Mouse (Mus musculus): ENCODE results near the gene Vps53. TPM values are rescaled to one million over a fixed set of nuclear protein-coding genes. Genes with fewer than 3 reads are reported as not detected.

Vps53 gene
- 30.8 and 31.5 TPM in 2 replicates for polyA plus RNA-seq (2014; fragmentation: Nextera tagmentation; extraction: Ambion mirVana)

DNA sequence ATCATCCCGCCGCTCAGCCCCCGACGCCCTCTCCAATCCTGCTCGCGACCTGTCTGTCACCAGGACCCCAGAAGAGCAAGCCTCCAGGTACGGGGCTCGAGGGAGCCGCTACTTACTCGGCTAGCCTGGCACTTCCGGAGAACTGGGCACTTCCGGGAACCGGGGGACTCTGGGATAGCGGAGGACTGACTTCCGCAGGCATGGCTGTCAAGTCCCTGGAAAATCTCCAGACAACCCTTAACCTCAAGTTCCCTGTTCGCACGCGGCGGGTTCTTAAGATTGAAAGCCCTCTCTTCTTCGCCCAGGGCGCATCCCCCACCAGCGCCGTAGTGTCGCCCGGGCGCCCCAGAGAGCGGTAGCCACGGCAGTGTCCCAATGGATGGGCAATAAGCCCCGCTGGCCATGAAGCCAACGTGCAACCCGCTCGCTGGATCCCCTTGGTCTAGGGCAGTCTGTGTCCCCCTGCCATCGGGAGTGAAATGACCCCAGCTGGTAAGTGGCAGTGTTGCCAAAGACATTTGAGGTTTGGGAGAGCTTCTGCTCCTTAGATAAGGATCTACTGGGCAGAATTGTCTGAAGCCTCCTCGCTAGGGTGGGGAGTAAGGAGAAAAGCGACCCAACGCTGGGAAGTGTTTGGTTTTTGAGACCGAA lies at the start of gene Vps53, which contains the start of gene Fam57a:
TSS of gene Vps53 (minus strand) at position 153 of the 651 bp plus-strand sequence.
TSS of gene Fam57a (plus strand) at position 177 of the 651 bp plus-strand sequence.
- H3K4me2 ChIP-seq, result peak within 1 kb of the TSS; percentile 85
- H3K4me1 ChIP-seq (replicated peaks; ENCODE audit: control insufficient read depth, insufficient read depth, low read length), result peaks cover 5% of the 10 kb centered on the region; the same call in 1 of the 2 replicates
- under 1% methylated on average over 37 of the region's 37 CpGs for WGBS
- H3K9me3 ChIP-seq (ENCODE audit: control insufficient read depth, low read length), result no peaks in the 10 kb centered on the region
- peak; percentile 92 for ATAC-seq (replicated peaks; ENCODE audit: low FRiP score)
- no peaks in the 10 kb centered on the region for H3K27me3 ChIP-seq (replicated peaks; ENCODE audit: control insufficient read depth, insufficient read depth, low read length)
- peak within 1 kb of the TSS; percentile 53 for H3K27ac ChIP-seq (ENCODE audit: low read depth, low read length)
- H3K4me3 ChIP-seq (ENCODE audit: low read depth, low read length), result peak within 1 kb of the TSS; percentile 84
- peak; percentile 91 for DNase-seq (ENCODE audit: low spot score)
- H3K9ac ChIP-seq (ENCODE audit: low read depth, low read length), result peak within 1 kb of the TSS; percentile 86
- H3K36me3 ChIP-seq (ENCODE audit: control insufficient read depth, insufficient read depth, low read length), result no peaks in the 10 kb centered on the region

DNA sequence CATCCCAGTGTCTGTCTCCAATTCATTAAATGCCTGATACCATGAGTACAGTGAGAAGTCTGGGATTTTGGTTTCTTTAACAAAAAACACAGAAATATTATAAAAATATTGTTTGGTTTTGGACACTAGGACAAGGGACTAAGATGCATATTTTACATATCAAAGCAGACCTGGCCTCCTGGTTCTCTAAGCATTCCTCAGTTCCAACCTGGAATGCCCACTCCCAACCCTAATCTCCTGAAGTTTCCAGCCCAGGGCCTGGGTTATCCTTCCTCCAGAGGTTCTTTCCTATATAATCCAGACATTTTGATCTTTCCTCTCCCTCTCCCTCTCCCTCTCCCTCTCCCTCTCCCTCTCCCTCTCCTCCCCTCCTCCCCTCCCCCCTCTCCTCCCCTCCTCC lies 45.6 kb upstream of the Vps53 start:
- Histone ChIP-seq H3K36me3 (ENCODE audit: control insufficient read depth, insufficient read depth, low read length) (peaks cover 11% of the 10 kb centered on the region; the same call in 1 of the 2 replicates), H3K27me3 (replicated peaks; ENCODE audit: control insufficient read depth, insufficient read depth, low read length) (no peaks in the 10 kb centered on the region), H3K9ac (ENCODE audit: low read depth, low read length) (no peak overlapping the region), H3K4me3 (ENCODE audit: low read depth, low read length) (no peak overlapping the region), H3K4me1 (replicated peaks; ENCODE audit: control insufficient read depth, insufficient read depth, low read length) (no peaks in the 10 kb centered on the region), H3K4me2 (no peak overlapping the region), H3K9me3 (ENCODE audit: control insufficient read depth, low read length) (no peaks in the 10 kb centered on the region), H3K27ac (ENCODE audit: low read depth, low read length) (no peak overlapping the region)
- ATAC-seq (replicated peaks; ENCODE audit: low FRiP score) (no peak), DNase-seq (ENCODE audit: low spot score) (no peak)

DNA sequence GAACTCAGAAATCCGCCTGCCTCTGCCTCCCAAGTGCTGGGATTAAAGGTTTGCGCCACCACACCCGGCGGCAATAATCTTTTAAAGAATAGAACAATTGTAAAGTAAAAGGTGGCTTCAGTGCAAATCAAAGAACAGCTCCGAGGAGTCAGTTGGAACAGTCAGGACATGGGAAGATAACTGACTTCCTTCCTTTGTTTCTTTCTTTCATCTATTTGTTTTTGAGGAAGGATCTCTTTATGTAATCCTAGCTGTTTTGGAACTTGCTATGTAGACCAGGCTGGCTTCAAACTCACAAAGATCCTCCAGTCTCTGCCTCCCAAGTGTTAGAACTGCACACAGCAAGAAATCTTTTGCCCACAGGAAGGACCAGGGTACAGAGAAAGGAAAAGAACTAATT lies 45.2 kb upstream of the Vps53 start:
- Histone ChIP-seq H3K27ac (ENCODE audit: low read depth, low read length) (no peak overlapping the region), H3K9ac (ENCODE audit: low read depth, low read length) (no peak overlapping the region), H3K4me1 (replicated peaks; ENCODE audit: control insufficient read depth, insufficient read depth, low read length) (no peaks in the 10 kb centered on the region), H3K4me3 (ENCODE audit: low read depth, low read length) (no peak overlapping the region), H3K9me3 (ENCODE audit: control insufficient read depth, low read length) (no peaks in the 10 kb centered on the region), H3K4me2 (no peak overlapping the region), H3K27me3 (replicated peaks; ENCODE audit: control insufficient read depth, insufficient read depth, low read length) (no peaks in the 10 kb centered on the region), H3K36me3 (ENCODE audit: control insufficient read depth, insufficient read depth, low read length) (peaks cover 13% of the 10 kb centered on the region; the same call in 1 of the 2 replicates)
- ATAC-seq (replicated peaks; ENCODE audit: low FRiP score) (no peak), DNase-seq (ENCODE audit: low spot score) (no peak)
- WGBS, result 92% methylated on average over 5 of the region's 5 CpGs

DNA sequence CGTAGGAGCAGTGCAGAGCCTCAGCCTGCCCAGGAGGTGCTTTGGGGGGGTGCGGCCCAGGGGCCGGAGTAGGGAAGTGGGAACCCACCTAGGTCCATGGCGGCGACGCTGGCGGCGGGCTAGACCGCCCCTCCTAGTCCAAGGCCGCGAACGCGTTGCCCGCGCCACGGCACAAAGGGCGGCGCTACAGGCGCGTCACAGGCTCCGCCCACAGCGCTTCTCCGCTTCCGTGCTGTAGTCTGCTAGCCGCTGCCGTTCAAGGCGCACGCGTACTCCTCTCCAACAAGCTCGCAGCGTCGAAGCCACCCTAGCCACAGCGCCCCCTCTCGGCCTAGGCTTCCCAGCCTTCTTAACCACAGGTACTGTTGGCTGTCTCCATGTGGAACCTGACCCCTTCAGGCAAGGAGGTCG lies 37.9 kb upstream of the Vps53 start, which contains the start of the genes Dbil5 and Gemin4:
TSS of gene Dbil5 (plus strand) at position 219 of the 411 bp plus-strand sequence.
TSS of gene Gemin4 (minus strand) at position 275 of the 411 bp plus-strand sequence.
- ATAC-seq (replicated peaks; ENCODE audit: low FRiP score) (peak; percentile 98), DNase-seq (ENCODE audit: low spot score) (peak; percentile 96)
- Histone ChIP-seq H3K4me1 (replicated peaks; ENCODE audit: control insufficient read depth, insufficient read depth, low read length) (peaks cover 14% of the 10 kb centered on the region), H3K27ac (ENCODE audit: low read depth, low read length) (peak within 1 kb of the TSS; percentile 64), H3K4me2 (peak within 1 kb of the TSS; percentile 84), H3K36me3 (ENCODE audit: control insufficient read depth, insufficient read depth, low read length) (peaks cover 27% of the 10 kb centered on the region; the same call in 1 of the 2 replicates), H3K4me3 (ENCODE audit: low read depth, low read length) (peak within 1 kb of the TSS; percentile 68), H3K9ac (ENCODE audit: low read depth, low read length) (peak within 1 kb of the TSS; percentile 89), H3K9me3 (ENCODE audit: control insufficient read depth, low read length) (no peaks in the 10 kb centered on the region), H3K27me3 (replicated peaks; ENCODE audit: control insufficient read depth, insufficient read depth, low read length) (no peaks in the 10 kb centered on the region)
- under 1% methylated on average over 35 of the region's 35 CpGs for WGBS

DNA sequence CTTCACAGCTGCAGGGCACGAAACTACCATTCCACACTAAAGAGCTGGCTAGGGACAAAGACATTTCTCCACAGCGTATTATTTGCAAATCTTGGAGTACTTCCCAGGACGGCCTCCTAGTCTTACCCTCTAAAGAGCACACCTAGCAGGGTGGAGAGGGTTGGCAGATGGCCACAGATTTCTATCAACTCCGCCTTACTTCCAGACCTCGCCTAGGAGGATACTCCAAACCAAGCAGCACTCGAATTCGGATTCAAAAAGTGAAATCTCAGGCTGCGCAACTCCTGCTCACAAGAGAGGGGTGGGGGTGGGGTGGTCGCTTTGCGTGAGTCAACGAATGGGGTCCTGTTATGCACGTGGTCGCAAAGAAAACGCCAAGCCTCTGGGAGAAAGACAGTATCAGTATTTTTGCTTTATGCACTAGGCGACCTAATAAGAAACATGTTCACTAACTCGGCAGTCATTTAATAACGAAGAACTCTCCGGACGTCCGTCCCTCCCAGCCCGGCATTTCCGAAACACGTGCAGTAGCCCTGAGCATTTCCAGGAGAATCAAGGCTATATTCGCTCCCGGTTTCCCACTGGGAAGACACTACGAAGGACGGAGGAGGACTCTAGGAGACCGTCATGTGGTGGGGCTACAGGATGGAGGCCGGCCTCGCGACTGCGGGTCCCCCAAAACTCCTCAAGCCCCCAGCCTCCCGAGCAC lies 37.4 kb upstream of the Vps53 start:
- Histone ChIP-seq H3K9me3 (ENCODE audit: control insufficient read depth, low read length) (no peaks in the 10 kb centered on the region), H3K4me1 (replicated peaks; ENCODE audit: control insufficient read depth, insufficient read depth, low read length) (peaks cover 14% of the 10 kb centered on the region), H3K36me3 (ENCODE audit: control insufficient read depth, insufficient read depth, low read length) (peaks cover 25% of the 10 kb centered on the region; the same call in 1 of the 2 replicates), H3K27ac (ENCODE audit: low read depth, low read length) (peak overlapping the region; percentile 64), H3K4me2 (peak overlapping the region; percentile 84), H3K9ac (ENCODE audit: low read depth, low read length) (peak overlapping the region; percentile 89), H3K27me3 (replicated peaks; ENCODE audit: control insufficient read depth, insufficient read depth, low read length) (no peaks in the 10 kb centered on the region), H3K4me3 (ENCODE audit: low read depth, low read length) (peak overlapping the region; percentile 68)
- WGBS, result 3% methylated on average over 33 of the region's 33 CpGs
- DNase-seq (ENCODE audit: low spot score), result peak; percentile 57
- ATAC-seq (replicated peaks; ENCODE audit: low FRiP score), result peak; percentile 3

DNA sequence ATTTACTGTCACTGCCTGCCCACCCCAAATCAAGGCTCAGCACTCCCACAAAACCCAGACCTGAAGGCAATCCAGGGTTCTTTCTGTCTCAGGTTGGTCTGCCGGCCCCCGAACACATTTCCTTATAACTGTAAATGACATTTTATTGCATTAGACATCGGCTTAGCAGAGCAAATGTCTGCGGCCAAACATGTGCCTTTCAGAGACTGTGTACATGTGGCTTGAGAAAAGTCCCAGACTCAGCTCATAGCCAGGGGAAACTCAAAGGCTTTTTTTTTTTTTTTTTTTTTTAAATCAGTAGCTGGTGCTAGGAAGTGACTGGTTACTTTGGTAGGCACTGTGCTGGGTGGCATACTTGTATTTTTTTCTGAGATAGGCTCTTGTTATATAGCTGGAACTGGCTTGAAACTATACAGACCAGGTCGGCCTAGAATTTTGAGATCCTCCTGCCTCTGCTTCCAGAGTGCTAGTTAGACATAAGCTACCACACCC lies 36.6 kb upstream of the Vps53 start:
- Histone ChIP-seq H3K36me3 (ENCODE audit: control insufficient read depth, insufficient read depth, low read length) (peaks cover 24% of the 10 kb centered on the region; the same call in 1 of the 2 replicates), H3K9me3 (ENCODE audit: control insufficient read depth, low read length) (no peaks in the 10 kb centered on the region), H3K27me3 (replicated peaks; ENCODE audit: control insufficient read depth, insufficient read depth, low read length) (no peaks in the 10 kb centered on the region), H3K4me1 (replicated peaks; ENCODE audit: control insufficient read depth, insufficient read depth, low read length) (peaks cover 14% of the 10 kb centered on the region), H3K4me3 (ENCODE audit: low read depth, low read length) (peak overlapping the region; percentile 68), H3K4me2 (peak overlapping the region; percentile 84), H3K9ac (ENCODE audit: low read depth, low read length) (peak overlapping the region; percentile 89), H3K27ac (ENCODE audit: low read depth, low read length) (no peak overlapping the region; the same call in 1 of the 2 replicates)
- ATAC-seq (replicated peaks; ENCODE audit: low FRiP score) (no peak), DNase-seq (ENCODE audit: low spot score) (no peak)
- 82% methylated on average over 5 of the region's 5 CpGs for WGBS

DNA sequence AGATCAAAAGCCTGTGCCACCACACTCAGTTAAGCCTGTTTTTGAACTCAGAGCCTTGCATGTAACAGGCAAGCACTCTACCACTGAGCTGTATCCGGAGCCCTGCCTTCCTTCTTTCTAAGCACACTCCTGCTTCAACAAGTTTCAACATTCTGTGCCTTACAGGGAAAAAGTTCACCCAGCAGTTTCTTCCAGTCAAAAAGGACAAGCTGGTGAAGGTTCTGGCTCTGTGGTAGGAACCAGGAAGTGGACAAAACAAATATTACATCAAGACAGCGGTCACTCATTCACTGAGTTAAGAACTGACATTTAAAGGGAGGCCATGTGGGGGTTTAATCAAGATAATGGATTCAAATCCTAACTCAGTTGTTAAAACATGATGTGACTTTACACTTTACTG lies 35.6 kb upstream of the Vps53 start:
- H3K27ac ChIP-seq (ENCODE audit: low read depth, low read length), result no peak overlapping the region
- no peak overlapping the region for H3K9ac ChIP-seq (ENCODE audit: low read depth, low read length)
- 85% methylated on average over 2 of the region's 2 CpGs for WGBS
- H3K9me3 ChIP-seq (ENCODE audit: control insufficient read depth, low read length), result no peaks in the 10 kb centered on the region
- no peak overlapping the region for H3K4me3 ChIP-seq (ENCODE audit: low read depth, low read length)
- no peaks in the 10 kb centered on the region for H3K27me3 ChIP-seq (replicated peaks; ENCODE audit: control insufficient read depth, insufficient read depth, low read length)
- peaks cover 14% of the 10 kb centered on the region for H3K4me1 ChIP-seq (replicated peaks; ENCODE audit: control insufficient read depth, insufficient read depth, low read length)
- no peak overlapping the region for H3K4me2 ChIP-seq
- DNase-seq (ENCODE audit: low spot score) (no peak), ATAC-seq (replicated peaks; ENCODE audit: low FRiP score) (no peak)
- H3K36me3 ChIP-seq (ENCODE audit: control insufficient read depth, insufficient read depth, low read length), result peaks cover 22% of the 10 kb centered on the region; the same call in 1 of the 2 replicates

DNA sequence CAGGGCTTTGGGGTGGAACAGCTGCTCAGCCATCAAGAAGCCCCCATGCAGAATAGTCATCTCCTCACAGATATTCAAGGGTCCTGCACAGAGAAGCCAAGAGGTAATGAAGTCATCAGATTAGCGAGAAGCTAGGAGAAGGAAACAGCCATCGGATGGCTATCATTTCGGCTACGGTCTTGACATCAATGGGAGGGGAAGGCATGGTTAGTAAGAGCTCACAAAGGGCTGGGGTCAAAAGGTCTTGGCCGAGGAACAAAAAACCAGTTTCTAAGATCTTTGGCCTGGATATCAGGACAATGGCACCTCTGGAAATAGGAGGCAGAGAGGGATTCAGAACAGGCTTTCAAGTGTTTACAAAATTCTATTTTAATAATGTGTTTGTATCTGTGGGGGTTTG lies 34.4 kb upstream of the Vps53 start:
- Histone ChIP-seq H3K4me1 (replicated peaks; ENCODE audit: control insufficient read depth, insufficient read depth, low read length) (peaks cover 14% of the 10 kb centered on the region), H3K4me2 (no peak overlapping the region), H3K4me3 (ENCODE audit: low read depth, low read length) (no peak overlapping the region), H3K27me3 (replicated peaks; ENCODE audit: control insufficient read depth, insufficient read depth, low read length) (no peaks in the 10 kb centered on the region), H3K36me3 (ENCODE audit: control insufficient read depth, insufficient read depth, low read length) (peaks cover 22% of the 10 kb centered on the region; the same call in 1 of the 2 replicates), H3K27ac (ENCODE audit: low read depth, low read length) (no peak overlapping the region), H3K9ac (ENCODE audit: low read depth, low read length) (no peak overlapping the region), H3K9me3 (ENCODE audit: control insufficient read depth, low read length) (no peaks in the 10 kb centered on the region)
- 89% methylated on average over 5 of the region's 5 CpGs for WGBS
- DNase-seq (ENCODE audit: low spot score) (no peak), ATAC-seq (replicated peaks; ENCODE audit: low FRiP score) (no peak)

Measured in liver, embryonic 11.5 days (tissue).